Mouse (Mus musculus): ENCODE measurements around the gene Txnrd2. TPM values are rescaled to one million over a fixed set of nuclear protein-coding genes. Genes with fewer than 3 reads are reported as not detected.

Txnrd2 gene
- polyA plus RNA-seq, 1 experiment from 2014 or later = 25.4 TPM

DNA sequence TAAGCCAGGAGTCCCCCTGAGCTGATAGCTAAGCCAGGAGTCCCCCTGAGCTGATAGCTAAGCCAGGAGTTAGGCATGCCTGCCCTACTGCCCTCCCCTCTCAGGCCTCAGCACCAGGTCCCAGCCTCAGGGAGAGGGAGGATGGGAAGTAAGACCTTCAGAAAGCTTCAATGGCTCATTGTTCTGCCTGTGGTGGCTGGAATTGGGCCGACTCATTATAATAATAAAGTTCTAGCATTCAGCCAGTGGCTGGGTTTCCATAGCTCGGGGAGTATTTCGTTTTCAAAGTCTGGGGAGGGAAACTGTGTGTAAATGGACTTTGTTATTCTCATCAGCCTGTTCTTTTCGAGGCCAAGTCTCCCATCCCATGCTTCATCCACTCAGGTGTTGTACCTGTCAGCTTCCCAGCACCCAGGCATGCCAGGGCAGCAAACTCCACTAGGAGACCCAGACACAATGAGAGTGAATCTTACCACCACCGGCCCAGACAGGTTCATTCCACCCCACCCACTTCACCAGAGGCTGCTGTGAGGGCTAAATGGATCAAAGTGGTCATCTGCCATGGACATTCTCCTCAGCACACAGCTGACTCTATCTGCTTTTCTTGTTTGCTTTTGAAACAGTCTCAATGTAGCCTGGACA is 58.7 kb downstream of the Txnrd2 start:
- Histone ChIP-seq H3K4me1 (replicated peaks) (no peaks in the 10 kb centered on the region), H3K9me3 (no peaks in the 10 kb centered on the region), H3K27ac (no peak overlapping the region), H3K4me3 (replicated peaks) (no peak overlapping the region), H3K27me3 (replicated peaks) (no peaks in the 10 kb centered on the region), H3K36me3 (no peaks in the 10 kb centered on the region), H3K9ac (no peak overlapping the region), H3K4me2 (replicated peaks) (no peak overlapping the region)
- ATAC-seq = no peak
- 64% methylated on average over 5 of the region's 5 CpGs for WGBS

GRCm38 (mm10) chr16:18486126-18486525 is 59.9 kb downstream of the Txnrd2 start:
- no peak overlapping the region for H3K27ac ChIP-seq
- 95% methylated on average over 2 of the region's 2 CpGs for WGBS
- no peak overlapping the region for H3K4me3 ChIP-seq (replicated peaks)
- H3K4me2 ChIP-seq (replicated peaks) = no peak overlapping the region
- ATAC-seq = no peak
- no peaks in the 10 kb centered on the region for H3K27me3 ChIP-seq (replicated peaks)
- no peaks in the 10 kb centered on the region for H3K9me3 ChIP-seq
- H3K36me3 ChIP-seq = no peaks in the 10 kb centered on the region
- H3K4me1 ChIP-seq (replicated peaks) = no peaks in the 10 kb centered on the region
- H3K9ac ChIP-seq = no peak overlapping the region

DNA sequence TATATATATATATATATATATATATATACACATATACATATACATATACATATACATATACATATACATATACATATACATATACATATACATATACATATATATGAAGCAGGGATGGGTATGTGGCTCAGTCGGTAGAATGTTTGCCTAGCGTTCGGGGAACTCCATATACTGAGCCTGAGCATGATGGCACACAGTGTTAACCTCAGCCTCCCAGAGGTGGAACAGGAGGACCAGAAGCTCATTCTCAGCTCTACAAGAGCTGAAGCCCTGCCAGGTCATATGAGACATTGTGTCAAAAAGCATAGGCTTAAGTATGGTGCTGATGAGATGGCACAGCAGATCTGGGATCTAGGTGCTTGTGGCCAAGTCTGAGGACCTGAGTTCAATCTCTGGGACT is 64.1 kb downstream of the Txnrd2 start:
- ATAC-seq = no peak
- WGBS = 99% methylated on average over 3 of the region's 3 CpGs
- no peaks in the 10 kb centered on the region for H3K9me3 ChIP-seq
- H3K27me3 ChIP-seq (replicated peaks) = no peaks in the 10 kb centered on the region
- H3K27ac ChIP-seq = no peak overlapping the region
- no peaks in the 10 kb centered on the region for H3K4me1 ChIP-seq (replicated peaks)
- no peak overlapping the region for H3K4me3 ChIP-seq (replicated peaks)
- no peak overlapping the region for H3K4me2 ChIP-seq (replicated peaks)
- H3K9ac ChIP-seq = no peak overlapping the region
- no peaks in the 10 kb centered on the region for H3K36me3 ChIP-seq

- Histone ChIP-seq H3K36me3 (no peaks in the 10 kb centered on the region), H3K4me3 (replicated peaks) (no peak overlapping the region), H3K4me2 (replicated peaks) (no peak overlapping the region), H3K4me1 (replicated peaks) (no peaks in the 10 kb centered on the region), H3K9me3 (no peaks in the 10 kb centered on the region), H3K9ac (no peak overlapping the region), H3K27me3 (replicated peaks) (no peaks in the 10 kb centered on the region), H3K27ac (no peak overlapping the region)
- no peak for ATAC-seq
- 70% methylated on average over 1 of the region's 1 CpGs for WGBS
Observed at GRCm38 (mm10) chr16:18490894-18491293, 64.7 kb downstream of the Txnrd2 start.

DNA sequence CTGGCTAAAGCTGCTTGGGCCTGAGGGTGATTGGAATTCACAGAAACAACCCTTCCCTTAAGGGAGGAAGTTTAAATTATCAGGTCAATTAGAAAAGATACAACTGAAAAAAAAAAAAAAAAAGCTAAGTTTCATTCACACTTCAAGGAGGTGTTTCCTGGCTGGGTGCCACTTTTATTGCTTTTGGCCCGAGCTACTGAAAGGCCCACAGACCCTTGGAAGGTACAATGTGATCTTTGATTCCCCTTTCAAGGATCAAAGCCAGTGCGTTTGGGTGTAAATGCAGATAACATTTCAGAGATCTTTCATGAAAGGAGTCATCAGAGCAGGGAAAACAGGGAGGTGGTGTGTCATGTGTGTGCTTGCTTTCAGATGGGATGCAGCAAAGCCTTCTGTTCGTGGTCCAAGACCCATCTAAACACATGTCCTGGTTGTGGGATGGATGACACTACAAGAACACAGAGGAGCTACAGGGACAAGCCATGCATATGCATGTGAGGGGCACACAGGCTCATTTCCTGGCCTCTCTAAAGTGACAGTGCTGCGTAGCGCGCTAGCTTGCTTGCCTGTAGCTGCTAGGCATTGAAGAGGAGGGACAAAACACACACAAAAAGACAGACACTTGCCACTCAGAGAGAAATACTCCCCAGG is 71.8 kb downstream of the Txnrd2 start:
- H3K4me2 ChIP-seq (replicated peaks) = peak overlapping the region; percentile 89

DNA sequence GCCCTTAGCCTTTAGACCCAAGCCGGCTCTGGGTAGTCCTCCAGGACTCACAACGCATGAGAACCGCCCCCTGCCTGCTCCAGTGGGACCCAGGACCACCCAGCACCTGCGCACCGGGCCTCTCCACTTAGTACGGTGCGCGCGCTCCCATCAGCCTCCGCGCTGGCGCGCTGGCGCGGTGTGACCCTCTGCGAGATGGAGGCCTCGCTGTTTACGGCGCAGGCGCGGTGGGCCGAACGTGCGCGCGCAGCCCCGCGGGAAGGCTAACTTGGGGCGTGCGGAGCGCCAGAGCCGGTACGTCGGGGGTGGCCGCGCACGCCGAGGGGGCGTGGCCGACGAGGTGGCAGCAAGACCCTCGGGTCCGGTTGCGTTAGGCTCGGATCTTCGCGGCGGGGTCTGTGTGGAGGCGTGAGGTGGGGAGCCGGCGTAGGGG is 72.4 kb downstream of the Txnrd2 start, which contains the start of the genes Gnb1l and Rtl10:
Gene Gnb1l, plus strand, starts transcription at position 156 of the 433 bp plus-strand sequence.
Gene Rtl10, plus strand, starts transcription at position 344 of the 433 bp plus-strand sequence.
- H3K4me2 ChIP-seq (replicated peaks) = peak within 1 kb of the TSS; percentile 89
- peak within 1 kb of the TSS; percentile 78 for H3K9ac ChIP-seq
- peak within 1 kb of the TSS; percentile 81 for H3K4me3 ChIP-seq (replicated peaks)
- ATAC-seq = peak; percentile 99
- peaks cover 7% of the 10 kb centered on the region for H3K4me1 ChIP-seq (replicated peaks)
- peaks cover 7% of the 10 kb centered on the region for H3K36me3 ChIP-seq
- H3K27me3 ChIP-seq (replicated peaks) = no peaks in the 10 kb centered on the region
- H3K27ac ChIP-seq = peak within 1 kb of the TSS; percentile 83
- no peaks in the 10 kb centered on the region for H3K9me3 ChIP-seq
- under 1% methylated on average over 51 of the region's 51 CpGs for WGBS

More for the DNA sequence above, 71.8 kb downstream of the Txnrd2 start:
- WGBS = 8% methylated on average over 6 of the region's 6 CpGs
- peaks cover 7% of the 10 kb centered on the region for H3K4me1 ChIP-seq (replicated peaks)
- H3K9me3 ChIP-seq = no peaks in the 10 kb centered on the region
- H3K27ac ChIP-seq = peak overlapping the region; percentile 83
- peak overlapping the region; percentile 81 for H3K4me3 ChIP-seq (replicated peaks)
- H3K27me3 ChIP-seq (replicated peaks) = no peaks in the 10 kb centered on the region
- peak overlapping the region; percentile 78 for H3K9ac ChIP-seq
- H3K36me3 ChIP-seq = peaks cover 7% of the 10 kb centered on the region
- peak; percentile 70 for ATAC-seq

DNA sequence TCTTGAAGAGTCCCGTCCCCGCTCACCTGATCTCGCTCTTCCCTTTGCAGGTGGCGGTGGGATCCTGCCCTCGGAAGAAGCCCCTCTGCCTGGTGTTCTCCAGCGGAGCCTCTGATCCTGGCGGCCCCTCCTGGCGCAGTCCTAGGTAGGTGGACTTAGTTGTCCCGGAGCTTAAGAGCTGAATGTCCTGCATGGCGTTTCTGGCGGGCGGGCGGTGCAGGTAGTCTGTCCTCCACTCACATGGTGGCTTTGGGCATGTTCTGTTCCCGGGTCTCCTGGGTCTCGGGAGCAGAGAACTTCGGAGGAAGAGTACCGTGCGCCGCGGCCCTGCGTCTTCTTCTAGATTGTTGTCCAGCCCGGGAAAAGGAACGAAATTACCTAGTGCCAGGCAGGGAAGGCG is 72.8 kb downstream of the Txnrd2 start:
- Histone ChIP-seq H3K27ac (peak overlapping the region; percentile 83), H3K9ac (peak overlapping the region; percentile 78), H3K27me3 (replicated peaks) (no peaks in the 10 kb centered on the region), H3K4me1 (replicated peaks) (peaks cover 7% of the 10 kb centered on the region), H3K9me3 (no peaks in the 10 kb centered on the region), H3K4me3 (replicated peaks) (peak overlapping the region; percentile 81), H3K36me3 (peaks cover 7% of the 10 kb centered on the region), H3K4me2 (replicated peaks) (peak overlapping the region; percentile 89)
- ATAC-seq = peak; percentile 69
- under 1% methylated on average over 24 of the region's 24 CpGs for WGBS

DNA sequence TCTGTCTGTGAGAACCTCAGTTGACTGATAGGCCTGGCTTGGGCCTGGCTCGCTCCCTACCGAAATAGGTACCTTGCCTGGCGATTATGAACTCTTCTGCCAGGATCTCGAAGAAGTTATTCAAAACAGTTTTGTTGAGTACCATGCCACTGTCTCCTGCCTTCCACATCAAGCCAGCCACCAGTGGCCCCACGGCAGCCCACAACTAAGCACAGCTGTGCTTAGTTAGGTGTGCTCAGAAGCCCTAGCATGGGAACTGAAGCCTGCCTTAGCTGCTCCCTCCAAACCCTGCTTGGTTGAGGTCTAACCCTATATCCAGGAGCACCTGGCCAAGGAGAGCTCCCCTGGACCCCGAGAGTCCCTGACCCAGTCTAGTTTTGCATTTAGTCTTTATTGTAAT is 75.3 kb downstream of the Txnrd2 start:
- H3K9ac ChIP-seq = no peak overlapping the region
- no peaks in the 10 kb centered on the region for H3K27me3 ChIP-seq (replicated peaks)
- no peak overlapping the region for H3K27ac ChIP-seq
- H3K4me2 ChIP-seq (replicated peaks) = no peak overlapping the region
- peaks cover 7% of the 10 kb centered on the region for H3K4me1 ChIP-seq (replicated peaks)
- peaks cover 7% of the 10 kb centered on the region for H3K36me3 ChIP-seq
- no peak overlapping the region for H3K4me3 ChIP-seq (replicated peaks)
- 95% methylated on average over 6 of the region's 6 CpGs for WGBS
- no peak for ATAC-seq
- no peaks in the 10 kb centered on the region for H3K9me3 ChIP-seq

DNA sequence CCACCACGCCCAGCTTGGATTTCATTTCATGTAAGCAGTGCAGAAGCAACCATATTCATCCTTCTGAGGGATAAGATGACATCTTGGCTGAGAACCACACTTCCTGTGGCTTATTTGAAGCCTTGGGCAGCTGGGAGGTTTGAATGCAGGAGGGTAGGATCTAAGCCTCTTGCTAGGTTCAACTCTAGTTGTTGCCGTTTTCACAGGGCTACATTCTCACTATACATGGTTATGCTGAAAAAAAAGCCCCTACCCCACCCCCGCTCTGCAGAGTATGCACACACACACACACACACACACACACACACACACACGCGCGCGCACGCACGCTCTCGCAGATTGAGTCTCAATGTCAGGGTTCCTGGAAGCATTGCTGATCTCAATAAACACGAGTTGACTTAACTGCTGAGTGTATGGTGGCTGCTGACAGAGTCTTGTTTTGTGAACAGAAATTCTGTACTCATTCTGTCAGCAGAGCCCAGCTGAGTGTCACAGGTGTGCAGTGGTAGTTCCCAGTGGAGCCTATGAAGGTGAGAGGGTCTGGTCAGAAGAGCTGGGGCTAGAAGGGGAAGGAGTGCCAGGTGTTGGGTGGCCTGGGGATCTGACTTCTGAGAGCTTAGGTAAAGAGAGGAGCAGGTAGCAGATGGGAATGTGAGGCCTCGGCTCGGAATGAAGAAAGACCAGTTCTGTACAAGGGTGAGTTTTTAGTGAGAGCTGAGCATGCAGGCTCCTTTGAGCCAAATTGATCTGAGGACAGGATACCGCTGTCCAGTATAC is 77.6 kb downstream of the Txnrd2 start:
- Histone ChIP-seq H3K9me3 (no peaks in the 10 kb centered on the region), H3K4me1 (replicated peaks) (peaks cover 7% of the 10 kb centered on the region), H3K36me3 (peaks cover 7% of the 10 kb centered on the region), H3K9ac (no peak overlapping the region), H3K27ac (no peak overlapping the region), H3K4me2 (replicated peaks) (no peak overlapping the region), H3K4me3 (replicated peaks) (no peak overlapping the region), H3K27me3 (replicated peaks) (no peaks in the 10 kb centered on the region)
- no peak for ATAC-seq
- WGBS = 90% methylated on average over 14 of the region's 14 CpGs

GRCm38 (mm10) chr16:18506524-18507199 is 80.5 kb downstream of the Txnrd2 start:
- H3K4me3 ChIP-seq (replicated peaks) = no peak overlapping the region
- H3K27ac ChIP-seq = no peak overlapping the region
- H3K9ac ChIP-seq = no peak overlapping the region
- no peaks in the 10 kb centered on the region for H3K27me3 ChIP-seq (replicated peaks)
- 90% methylated on average over 3 of the region's 3 CpGs for WGBS
- H3K4me2 ChIP-seq (replicated peaks) = no peak overlapping the region
- no peaks in the 10 kb centered on the region for H3K4me1 ChIP-seq (replicated peaks)
- H3K9me3 ChIP-seq = no peaks in the 10 kb centered on the region
- peaks cover under 1% of the 10 kb centered on the region for H3K36me3 ChIP-seq
- no peak for ATAC-seq

- Histone ChIP-seq H3K4me3 (replicated peaks) (no peak overlapping the region), H3K4me1 (replicated peaks) (no peaks in the 10 kb centered on the region), H3K36me3 (no peaks in the 10 kb centered on the region), H3K27me3 (replicated peaks) (no peaks in the 10 kb centered on the region), H3K9ac (no peak overlapping the region), H3K27ac (no peak overlapping the region), H3K9me3 (no peaks in the 10 kb centered on the region), H3K4me2 (replicated peaks) (no peak overlapping the region)
- WGBS = 27% methylated on average over 1 of the region's 1 CpGs
- no peak for ATAC-seq
Observed at GRCm38 (mm10) chr16:18507200-18507549, 81.0 kb downstream of the Txnrd2 start.

GRCm38 (mm10) chr16:18511741-18512140 is 85.6 kb downstream of the Txnrd2 start:
- no peak overlapping the region for H3K4me3 ChIP-seq (replicated peaks)
- H3K9me3 ChIP-seq = no peaks in the 10 kb centered on the region
- no peak overlapping the region for H3K4me2 ChIP-seq (replicated peaks)
- H3K4me1 ChIP-seq (replicated peaks) = no peaks in the 10 kb centered on the region
- 86% methylated on average over 5 of the region's 5 CpGs for WGBS
- no peak for ATAC-seq
- H3K27ac ChIP-seq = no peak overlapping the region
- H3K9ac ChIP-seq = no peak overlapping the region
- no peaks in the 10 kb centered on the region for H3K27me3 ChIP-seq (replicated peaks)
- no peaks in the 10 kb centered on the region for H3K36me3 ChIP-seq

Measured in intestine, embryonic 15.5 days (tissue).